ENCODE assay signal across 20 mouse cellular contexts in genomic region chr14:105865381-105865938, GRCm38 (mm10).
"Had no signal": no experiment of that assay in that cellular context is flagged by ENCODE, and none has a peak within 500 bp of the region (broad histone marks: within the 10 kb centered on the region; RNA-seq: fewer than 3 reads in every experiment).

No protein-coding gene starts in this region.

- H3K4me1 ChIP-seq: liver, embryonic 13.5 days; megakaryocyte, embryonic 14.5 days had no signal

- H3K36me3 ChIP-seq: liver, embryonic 13.5 days had no signal

- H3K27ac ChIP-seq: kidney, postnatal 0 days; layer of hippocampus, adult 2 months; left cerebral cortex, adult 2 months; liver, embryonic 13.5 days; macrophage; stomach, postnatal 0 days had no signal

- H3K9ac ChIP-seq: liver, embryonic 13.5 days; lung, embryonic 14.5 days had no signal

- H3K9me3 ChIP-seq: liver, embryonic 13.5 days had no signal

- H3K27me3 ChIP-seq: liver, embryonic 13.5 days; megakaryocyte, embryonic 14.5 days had no signal

- H3K4me3 ChIP-seq: layer of hippocampus, adult 2 months; left cerebral cortex, adult 2 months; liver, embryonic 13.5 days; megakaryocyte, embryonic 14.5 days had no signal

- DNase-seq: kidney, adult 2 months; kidney, postnatal 25 days; layer of hippocampus, adult 9-11 months; layer of hippocampus, postnatal 36 days; left cerebral cortex, postnatal 4 days; liver, embryonic 13.5 days; lung, embryonic 14.5 days; midbrain, embryonic 14.5 days; right cerebral cortex, adult 18-20 months; right cerebral cortex, postnatal 14 days; right cerebral cortex, postnatal 4 days; thymus, postnatal 25 days had no signal

- H3K4me2 ChIP-seq: liver, embryonic 13.5 days; lung, embryonic 14.5 days; midbrain, embryonic 11.5 days had no signal

- ATAC-seq: lung, postnatal 0 days had no signal
